Mouse (Mus musculus): ENCODE results near the gene Rab7b. TPM values are rescaled to one million over a fixed set of nuclear protein-coding genes. Genes with fewer than 3 reads are reported as not detected.

Rab7b gene
- 1 to 10 TPM; 2.9 to 3.4 TPM for total RNA-seq (2021)
- long read RNA-seq, experiment 1: 0 reads
- long read RNA-seq, experiment 2, full-length matches to known transcripts: 2 of 2 reads
- long read RNA-seq, experiment 2, partial matches to known transcripts: 0 of 2 reads
- long read RNA-seq, experiment 2, other reads (novel, unspliced or antisense): 0 of 2 reads

DNA sequence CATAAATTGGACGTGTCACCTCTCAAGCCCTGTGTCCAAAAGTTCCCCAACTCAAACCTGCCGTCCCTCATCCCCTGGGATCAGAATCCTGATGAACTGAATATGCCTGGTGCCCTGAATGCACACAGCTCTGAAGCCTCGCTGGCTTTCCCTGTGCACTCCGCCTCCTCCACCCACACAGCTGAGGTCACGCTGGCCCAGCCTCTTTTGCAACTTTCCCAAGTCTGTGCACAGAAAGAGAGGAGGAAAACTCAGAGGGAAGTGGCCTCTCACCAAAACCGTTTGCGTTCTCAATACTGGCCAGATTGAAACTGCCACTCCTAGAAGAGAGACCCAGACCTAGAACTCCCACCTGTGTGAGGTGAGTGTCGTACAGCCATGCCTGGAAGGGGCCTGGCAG, at the start of gene Rab7b:
Gene Rab7b (plus strand): TSS at position 221 of the 400 bp plus-strand sequence.
- DNase-seq: peak; percentile 85

DNA sequence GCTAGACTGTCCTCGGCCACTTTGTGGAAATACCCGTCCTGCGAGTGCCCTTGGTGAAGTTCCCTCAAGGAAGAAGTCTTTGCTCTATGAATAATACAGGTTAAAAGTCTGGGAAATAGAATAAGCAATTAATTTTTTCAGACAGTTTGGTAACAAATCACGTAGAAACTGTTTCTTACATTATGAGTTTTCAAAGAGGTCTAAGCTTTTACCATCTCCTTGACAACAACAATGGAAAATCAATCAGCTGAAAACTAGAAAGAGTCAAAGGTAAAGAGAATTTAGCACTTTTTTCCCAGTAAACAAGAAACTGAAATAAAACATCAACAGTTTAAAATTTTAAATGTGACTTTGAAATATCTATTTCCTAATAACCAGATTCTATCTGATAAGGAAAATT, 48.4 kb upstream of the Rab7b start:
- no peak for DNase-seq

GRCm38 (mm10) chr1:131641565-131641964, 46.9 kb upstream of the Rab7b start:
- no peak for DNase-seq

DNA sequence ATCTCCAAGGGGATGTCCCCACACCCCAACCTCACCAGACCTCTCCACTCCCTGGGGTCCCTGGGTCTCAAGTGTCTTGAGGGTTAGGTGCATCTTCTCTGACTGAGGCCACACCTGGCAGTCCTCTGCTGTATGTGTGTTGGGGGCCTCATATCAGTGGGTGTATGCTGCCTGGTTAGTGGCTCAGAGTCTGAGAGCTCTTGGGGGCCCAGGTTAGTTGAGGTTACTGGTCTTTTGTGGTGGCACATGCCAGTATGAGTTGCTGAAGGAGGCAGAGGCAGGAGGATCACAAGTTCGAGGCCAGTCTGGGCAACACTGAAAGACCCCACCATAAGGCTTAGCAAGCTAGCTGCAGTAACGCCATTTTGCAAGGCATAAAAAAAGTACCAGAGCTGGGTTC, 46.2 kb upstream of the Rab7b start:
- DNase-seq: no peak

DNA sequence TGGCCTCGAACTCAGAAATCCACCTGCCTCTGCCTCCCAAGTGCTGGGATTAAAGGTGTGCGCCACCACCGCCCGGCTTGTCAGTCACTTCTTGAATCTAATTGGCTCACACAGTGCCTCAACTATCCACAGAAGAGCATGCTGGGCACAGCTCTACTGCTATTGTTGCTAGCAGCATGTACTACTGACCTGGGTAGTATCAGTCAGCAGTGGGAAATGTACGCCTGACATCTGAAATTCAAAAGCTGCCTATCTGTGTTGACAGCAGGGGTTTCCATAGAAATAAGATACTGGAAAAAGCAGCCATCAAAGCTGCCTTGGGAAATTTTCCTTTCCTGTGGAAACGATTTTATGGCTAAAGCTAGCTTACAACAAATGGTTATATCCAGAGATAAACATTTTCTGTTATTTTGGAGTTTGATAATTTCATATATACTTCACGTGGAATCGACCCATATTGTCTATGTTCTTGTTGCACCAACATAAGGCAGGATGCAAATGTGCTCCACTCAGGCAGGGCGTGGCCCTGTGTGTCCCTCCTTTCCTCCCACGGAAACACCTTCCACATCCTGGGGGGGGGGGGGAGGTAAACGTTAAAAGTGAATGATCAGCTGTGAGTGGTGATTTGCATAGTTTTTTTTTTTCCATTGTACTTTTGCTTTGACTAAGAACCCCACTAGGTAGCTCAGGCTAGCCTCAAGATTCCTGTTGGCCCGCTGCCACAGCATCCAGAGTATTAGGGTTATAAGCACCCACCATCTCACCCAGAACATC, 35.6 kb upstream of the Rab7b start:
- DNase-seq: no peak

- DNase-seq: no peak
These were observed 32.9 kb upstream of the Rab7b start for GRCm38 (mm10) chr1:131655601-131656000.

GRCm38 (mm10) chr1:131657945-131658354, 30.5 kb upstream of the Rab7b start:
- peak; percentile 90 to 92 for DNase-seq

GRCm38 (mm10) chr1:131659512-131660085, 28.9 kb upstream of the Rab7b start:
- no peak for DNase-seq

- DNase-seq: no peak
These were observed 28.2 kb upstream of the Rab7b start for GRCm38 (mm10) chr1:131660266-131660665.

- DNase-seq: no peak
These were observed 27.6 kb upstream of the Rab7b start for GRCm38 (mm10) chr1:131660716-131661472.

DNA sequence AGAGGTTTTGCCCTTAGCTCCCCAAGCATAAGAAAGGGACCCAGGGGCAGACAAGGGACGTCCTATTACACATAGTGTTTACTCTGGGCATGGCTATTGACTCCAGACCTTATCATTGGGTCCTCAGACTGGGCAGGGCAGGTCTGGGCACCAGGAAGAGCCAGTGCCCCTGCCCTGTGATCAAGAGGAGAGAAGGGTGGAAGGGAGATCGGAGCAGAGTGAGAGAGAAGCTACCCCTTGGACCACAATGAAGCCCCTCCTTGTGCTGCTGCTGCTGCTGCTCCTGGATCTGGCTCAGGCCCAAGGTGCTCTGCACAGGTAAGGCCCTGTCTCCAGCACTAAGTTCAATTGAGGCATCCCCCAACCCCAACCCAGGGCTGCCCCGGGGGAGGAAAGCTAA, 26.7 kb upstream of the Rab7b start:
- DNase-seq: no peak

DNA sequence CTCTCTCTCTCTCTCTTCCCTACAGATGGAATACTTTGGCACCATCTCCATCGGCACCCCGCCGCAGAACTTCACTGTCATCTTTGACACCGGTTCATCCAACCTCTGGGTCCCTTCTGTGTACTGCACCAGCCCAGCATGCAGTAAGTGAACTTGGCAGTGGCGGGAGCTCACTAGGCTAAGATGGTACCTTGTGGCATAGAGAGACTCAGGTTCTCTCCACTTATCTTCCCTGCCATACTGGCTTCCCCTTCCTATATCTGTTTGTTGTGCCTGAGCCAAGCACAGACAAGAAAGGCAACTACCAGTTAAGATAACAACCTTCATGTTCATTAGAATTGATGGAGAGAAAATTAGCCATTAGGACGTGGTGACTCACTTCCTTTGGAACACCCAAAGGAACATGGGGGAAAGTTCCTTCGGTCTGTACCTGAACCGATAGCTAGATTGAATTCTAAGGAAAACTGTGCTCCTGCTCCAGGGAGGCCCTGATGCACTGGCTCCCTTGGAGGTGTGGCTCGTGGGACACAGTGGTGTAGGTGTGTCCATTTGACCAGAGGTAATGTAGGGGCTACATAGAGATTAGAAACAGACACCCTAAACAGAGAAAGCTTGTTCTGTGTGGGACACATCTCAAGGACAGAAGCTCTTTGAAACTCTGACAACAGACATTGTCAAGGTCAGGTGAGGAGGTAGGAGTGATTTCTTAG, 25.1 kb upstream of the Rab7b start:
- DNase-seq: no peak

DNA sequence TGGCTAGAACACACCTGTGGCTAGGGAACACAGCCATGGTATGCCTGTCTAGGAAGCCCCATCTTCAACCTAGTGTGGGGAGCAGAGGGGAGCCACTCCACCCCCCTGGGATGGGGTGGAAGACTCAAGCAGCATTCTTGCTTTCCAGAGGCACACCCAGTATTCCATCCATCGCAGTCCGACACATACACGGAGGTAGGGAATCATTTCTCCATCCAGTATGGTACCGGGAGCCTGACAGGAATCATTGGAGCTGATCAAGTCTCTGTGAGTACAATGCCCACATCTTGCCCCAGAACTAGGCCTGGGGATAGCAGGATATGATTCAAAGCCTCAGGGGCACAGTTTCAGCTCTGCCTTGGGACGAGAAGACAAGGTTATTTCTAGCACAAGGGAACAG, 24.4 kb upstream of the Rab7b start:
- DNase-seq: no peak

DNA sequence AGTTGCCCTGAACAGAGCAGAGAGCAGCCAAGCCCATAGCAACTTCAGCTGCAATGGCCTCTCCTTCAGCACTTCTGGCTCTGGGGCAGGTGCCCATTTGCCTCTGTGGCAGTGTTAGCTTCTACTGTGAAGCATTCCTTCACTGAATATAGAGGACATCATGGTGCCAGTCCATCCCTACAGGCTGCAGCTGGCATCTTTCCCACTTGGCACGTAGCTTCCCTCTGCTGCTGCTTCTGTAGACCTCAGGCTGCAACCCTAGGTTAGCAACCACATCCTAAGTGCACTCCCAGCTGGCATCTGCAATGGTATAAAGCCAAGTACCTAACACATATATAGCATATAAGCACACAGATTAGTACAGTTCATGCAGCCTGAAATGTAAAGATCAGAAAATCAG, 22.6 kb upstream of the Rab7b start:
- no peak for DNase-seq

GRCm38 (mm10) chr1:131671113-131671512, 17.4 kb upstream of the Rab7b start:
- no peak for DNase-seq

DNA sequence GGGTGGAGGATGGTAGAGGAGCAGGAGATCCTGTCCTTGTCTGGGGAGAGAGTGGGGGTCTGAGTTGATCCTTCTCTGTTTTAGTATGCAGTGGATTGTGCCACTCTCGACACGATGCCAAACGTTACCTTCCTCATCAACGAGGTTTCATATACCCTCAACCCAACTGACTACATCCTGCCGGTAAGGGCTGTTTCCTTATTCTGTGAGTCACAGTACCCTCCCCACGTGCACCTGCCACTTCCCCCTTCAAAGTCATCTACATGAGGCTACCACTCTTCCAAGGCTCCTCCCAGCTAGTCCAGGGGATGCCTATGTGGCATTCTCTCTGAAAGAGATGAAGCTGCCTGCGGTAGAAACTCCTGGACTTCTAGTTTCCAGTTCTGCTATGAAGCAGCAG, 16.1 kb upstream of the Rab7b start:
- no peak for DNase-seq

DNA sequence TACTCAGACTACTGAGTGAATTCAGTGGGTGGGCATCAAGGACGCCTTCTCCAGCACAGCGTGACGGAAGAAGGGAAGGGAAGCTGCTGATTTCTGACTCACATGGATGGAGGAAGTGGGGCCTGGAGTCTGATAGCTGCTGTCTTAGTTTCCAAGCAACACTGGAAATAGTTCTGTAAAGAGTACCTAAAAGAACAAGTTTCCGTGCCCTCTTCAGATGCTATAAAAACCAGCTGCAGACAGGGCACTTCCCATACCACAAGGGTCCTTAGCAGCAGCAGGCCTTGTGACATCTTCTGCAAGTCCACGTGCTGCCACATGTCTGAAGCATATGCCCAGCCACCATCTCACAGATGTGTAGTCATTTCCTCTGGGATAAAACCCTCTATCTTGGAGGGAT, 8.9 kb upstream of the Rab7b start:
- DNase-seq: peak in 1 of 2 experiments; percentile 17

GRCm38 (mm10) chr1:131687739-131688138, 756 bp upstream of the Rab7b start:
- no peak for DNase-seq

GRCm38 (mm10) chr1:131689016-131689415, 521 bp downstream of the Rab7b start:
- DNase-seq: no peak

- DNase-seq: no peak
These were observed 1.4 kb downstream of the Rab7b start for GRCm38 (mm10) chr1:131689899-131690298.

DNA sequence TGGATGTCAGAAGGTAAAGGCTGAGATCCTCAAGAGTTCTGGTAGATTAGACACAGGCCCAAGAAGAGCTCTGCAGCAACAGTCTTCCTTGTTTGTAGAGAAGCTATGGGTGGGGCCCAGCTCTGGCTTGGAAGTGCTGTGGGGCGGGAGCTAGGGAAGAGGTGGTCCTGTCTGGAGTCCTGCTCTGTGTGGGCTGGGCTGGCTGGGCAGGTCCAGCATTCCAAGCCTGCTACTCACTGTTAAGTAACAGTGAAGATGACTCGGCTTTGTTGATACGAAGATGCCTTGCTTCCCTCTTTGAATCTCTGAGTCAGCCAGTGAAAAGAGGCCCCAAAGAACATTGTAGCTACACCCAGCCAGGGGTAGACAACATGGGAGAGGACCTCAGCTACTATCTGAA, 1.9 kb downstream of the Rab7b start:
- peak; percentile 84 to 90 for DNase-seq

DNA sequence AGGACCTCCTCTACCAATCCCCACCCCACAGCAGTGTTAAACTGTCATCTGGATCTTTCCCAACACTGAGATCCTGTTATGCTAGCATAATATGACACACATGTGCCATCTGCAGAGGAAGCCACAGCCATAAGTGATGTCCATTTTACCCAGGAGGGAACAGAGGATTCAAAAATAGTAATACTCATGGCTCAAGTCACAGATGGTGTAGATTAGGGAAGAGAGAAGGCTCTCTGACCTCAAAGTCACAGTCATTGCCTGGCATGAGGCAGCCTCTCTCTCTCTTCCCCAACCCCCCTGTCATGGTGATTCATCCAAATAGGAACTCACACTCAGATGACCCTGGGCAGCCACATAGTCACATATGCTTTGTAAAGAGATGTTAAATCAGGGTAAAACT, 2.9 kb downstream of the Rab7b start:
- DNase-seq: peak in 1 of 2 experiments; percentile 62
